Mouse (Mus musculus): ENCODE results near the gene Resp18. TPM values are rescaled to one million over a fixed set of nuclear protein-coding genes. Genes with fewer than 3 reads are reported as not detected.

Resp18 gene
- polyA plus RNA-seq, 1 experiment from 2014 or later, result 0.15 TPM

DNA sequence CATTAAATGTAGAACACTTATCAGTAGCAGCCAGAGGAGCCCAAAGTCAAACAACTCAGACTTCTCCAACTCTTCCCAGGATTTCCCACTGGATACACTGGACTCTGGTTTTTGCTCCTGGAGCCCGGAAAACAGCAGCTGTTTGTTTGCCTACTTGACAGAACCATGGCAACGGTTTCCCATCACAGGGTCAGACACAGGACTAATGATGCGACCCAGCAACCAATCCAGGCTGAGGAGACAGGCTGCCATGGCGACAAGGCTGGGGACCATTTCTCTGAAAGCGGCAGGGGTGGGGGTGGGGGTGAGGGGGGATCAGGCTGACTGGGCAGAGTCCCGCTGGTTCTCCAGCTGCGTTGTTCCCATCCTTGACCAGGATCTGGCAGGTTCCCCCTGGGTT, 11.2 kb upstream of the Resp18 start:
- no peak for ATAC-seq (ENCODE audit: low read depth)
- Histone ChIP-seq H3K9me3 (replicated peaks; ENCODE audit: control insufficient read depth, low read length) (no peaks in the 10 kb centered on the region), H3K4me1 (ENCODE audit: control insufficient read depth, low read depth, low read length) (no peaks in the 10 kb centered on the region), H3K27ac (ENCODE audit: low read length) (no peak overlapping the region), H3K27me3 (ENCODE audit: control insufficient read depth, insufficient read depth, low read depth, low read length) (no peaks in the 10 kb centered on the region), H3K4me3 (ENCODE audit: low read depth, low read length) (no peak overlapping the region), H3K36me3 (ENCODE audit: control insufficient read depth, insufficient read depth) (no peaks in the 10 kb centered on the region), H3K9ac (ENCODE audit: low read depth, low read length) (no peak overlapping the region), H3K4me2 (ENCODE audit: low read depth, low read length) (no peak overlapping the region)
- 27% methylated on average over 7 of the region's 7 CpGs for WGBS (ENCODE audit: insufficient replicate concordance)

DNA sequence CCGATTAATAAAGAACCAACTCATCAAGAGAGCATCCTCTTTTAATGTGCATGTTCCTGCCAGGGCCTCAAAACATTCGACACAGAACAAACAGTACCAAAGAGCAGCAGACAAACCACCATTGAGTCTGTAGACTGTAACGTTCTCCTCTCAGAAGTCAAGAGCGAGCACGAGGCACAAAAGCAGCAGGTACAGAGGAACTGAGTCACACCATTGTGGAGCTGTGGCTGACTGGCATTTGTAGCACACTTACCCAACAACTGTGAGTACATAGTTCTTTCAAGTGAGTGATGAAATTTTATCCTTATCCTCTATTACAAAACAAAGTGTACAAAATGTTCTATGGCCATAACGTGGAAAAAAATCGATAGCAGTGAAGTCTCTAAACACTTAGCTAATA, 6.7 kb upstream of the Resp18 start:
- no peak for ATAC-seq (ENCODE audit: low read depth)
- no peak overlapping the region for H3K4me3 ChIP-seq (ENCODE audit: low read depth, low read length)
- no peaks in the 10 kb centered on the region for H3K4me1 ChIP-seq (ENCODE audit: control insufficient read depth, low read depth, low read length)
- no peak overlapping the region for H3K4me2 ChIP-seq (ENCODE audit: low read depth, low read length)
- WGBS (ENCODE audit: insufficient replicate concordance), result 60% methylated on average over 7 of the region's 7 CpGs
- H3K27me3 ChIP-seq (ENCODE audit: control insufficient read depth, insufficient read depth, low read depth, low read length), result no peaks in the 10 kb centered on the region
- no peaks in the 10 kb centered on the region for H3K9me3 ChIP-seq (replicated peaks; ENCODE audit: control insufficient read depth, low read length)
- H3K27ac ChIP-seq (ENCODE audit: low read length), result no peak overlapping the region
- H3K9ac ChIP-seq (ENCODE audit: low read depth, low read length), result no peak overlapping the region
- H3K36me3 ChIP-seq (ENCODE audit: control insufficient read depth, insufficient read depth), result no peaks in the 10 kb centered on the region

DNA sequence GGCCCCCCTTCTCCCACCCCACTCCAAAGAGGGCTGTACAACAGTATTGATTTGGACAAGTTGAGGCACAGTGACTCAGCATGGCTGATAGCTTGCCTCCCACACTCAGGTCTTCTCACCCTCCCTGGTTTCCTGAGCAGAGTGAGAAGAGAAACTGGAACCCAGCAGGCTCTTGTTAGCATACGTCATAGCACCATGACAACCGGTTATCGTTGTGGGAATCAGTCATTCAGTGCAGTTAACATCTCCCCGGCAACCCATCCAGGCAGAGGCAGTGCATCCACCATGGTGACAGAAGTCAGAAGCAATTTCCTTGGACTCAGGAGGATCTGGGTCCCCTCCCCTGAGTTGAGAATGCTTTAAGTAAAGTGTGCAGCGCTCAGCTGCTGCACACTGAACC, 4.8 kb upstream of the Resp18 start:
- no peak overlapping the region for H3K9ac ChIP-seq (ENCODE audit: low read depth, low read length)
- no peak overlapping the region for H3K27ac ChIP-seq (ENCODE audit: low read length)
- 57% methylated on average over 5 of the region's 5 CpGs for WGBS (ENCODE audit: insufficient replicate concordance)
- H3K4me1 ChIP-seq (ENCODE audit: control insufficient read depth, low read depth, low read length), result no peaks in the 10 kb centered on the region
- no peaks in the 10 kb centered on the region for H3K36me3 ChIP-seq (ENCODE audit: control insufficient read depth, insufficient read depth)
- H3K9me3 ChIP-seq (replicated peaks; ENCODE audit: control insufficient read depth, low read length), result no peaks in the 10 kb centered on the region
- no peak for ATAC-seq (ENCODE audit: low read depth)
- no peak overlapping the region for H3K4me2 ChIP-seq (ENCODE audit: low read depth, low read length)
- no peaks in the 10 kb centered on the region; the same call in none of the 2 replicates for H3K27me3 ChIP-seq (ENCODE audit: control insufficient read depth, insufficient read depth, low read depth, low read length)
- H3K4me3 ChIP-seq (ENCODE audit: low read depth, low read length), result no peak overlapping the region

DNA sequence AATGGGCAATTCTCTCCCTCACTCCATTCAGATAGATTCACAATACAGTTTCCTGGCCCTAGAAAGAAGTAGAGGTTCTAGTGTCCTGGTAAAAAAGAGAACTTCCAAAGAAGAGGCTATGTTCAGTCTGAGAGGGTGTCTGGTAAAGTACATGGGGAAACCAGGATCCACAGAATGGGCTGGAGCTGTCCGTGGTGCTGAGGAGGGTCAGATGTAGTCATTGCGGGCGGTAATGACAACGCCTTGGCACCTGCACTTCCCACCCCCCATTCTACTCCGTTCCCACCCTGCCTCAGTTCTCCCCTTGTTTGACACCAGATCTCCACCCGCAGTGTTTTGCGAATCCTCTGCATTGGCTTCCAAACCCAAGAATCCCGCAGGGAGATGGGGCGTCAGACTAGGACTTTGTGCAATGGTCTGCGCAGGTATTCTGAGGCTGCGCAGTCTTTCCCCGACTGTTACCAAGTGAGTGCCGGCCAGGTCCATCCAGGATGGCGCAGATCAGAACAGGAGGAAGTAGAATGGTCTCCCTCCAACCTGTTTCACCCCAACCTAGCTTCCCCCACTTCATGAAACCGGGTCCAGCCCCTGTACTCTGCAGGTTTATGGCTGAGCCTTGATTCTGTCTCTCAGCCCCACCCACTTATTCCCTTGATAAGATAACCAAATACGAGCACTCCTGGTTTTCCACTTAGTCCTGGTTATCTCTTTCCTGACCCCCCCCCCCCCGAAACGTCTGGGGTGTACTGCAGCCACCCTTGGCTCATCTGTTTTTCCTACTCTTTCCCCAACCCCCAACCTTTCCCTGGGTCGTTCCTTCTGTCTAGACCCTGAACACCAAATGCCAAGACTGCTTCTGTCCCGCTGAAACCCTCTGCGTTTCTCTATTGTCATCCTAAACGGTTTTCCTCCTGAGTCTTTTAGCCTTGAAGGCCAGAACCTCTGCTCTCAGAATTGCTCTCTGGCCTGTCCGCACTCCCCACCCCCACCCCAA, 723 bp downstream of the Resp18 start:
- Histone ChIP-seq H3K27me3 (ENCODE audit: control insufficient read depth, insufficient read depth, low read depth, low read length) (peaks cover 3% of the 10 kb centered on the region), H3K4me2 (ENCODE audit: low read depth, low read length) (no peak overlapping the region), H3K9me3 (replicated peaks; ENCODE audit: control insufficient read depth, low read length) (no peaks in the 10 kb centered on the region), H3K4me1 (ENCODE audit: control insufficient read depth, low read depth, low read length) (no peaks in the 10 kb centered on the region), H3K9ac (ENCODE audit: low read depth, low read length) (no peak overlapping the region), H3K36me3 (ENCODE audit: control insufficient read depth, insufficient read depth) (no peaks in the 10 kb centered on the region), H3K4me3 (ENCODE audit: low read depth, low read length) (no peak overlapping the region), H3K27ac (ENCODE audit: low read length) (no peak overlapping the region)
- 7% methylated on average over 23 of the region's 23 CpGs for WGBS (ENCODE audit: insufficient replicate concordance)
- no peak for ATAC-seq (ENCODE audit: low read depth)

DNA sequence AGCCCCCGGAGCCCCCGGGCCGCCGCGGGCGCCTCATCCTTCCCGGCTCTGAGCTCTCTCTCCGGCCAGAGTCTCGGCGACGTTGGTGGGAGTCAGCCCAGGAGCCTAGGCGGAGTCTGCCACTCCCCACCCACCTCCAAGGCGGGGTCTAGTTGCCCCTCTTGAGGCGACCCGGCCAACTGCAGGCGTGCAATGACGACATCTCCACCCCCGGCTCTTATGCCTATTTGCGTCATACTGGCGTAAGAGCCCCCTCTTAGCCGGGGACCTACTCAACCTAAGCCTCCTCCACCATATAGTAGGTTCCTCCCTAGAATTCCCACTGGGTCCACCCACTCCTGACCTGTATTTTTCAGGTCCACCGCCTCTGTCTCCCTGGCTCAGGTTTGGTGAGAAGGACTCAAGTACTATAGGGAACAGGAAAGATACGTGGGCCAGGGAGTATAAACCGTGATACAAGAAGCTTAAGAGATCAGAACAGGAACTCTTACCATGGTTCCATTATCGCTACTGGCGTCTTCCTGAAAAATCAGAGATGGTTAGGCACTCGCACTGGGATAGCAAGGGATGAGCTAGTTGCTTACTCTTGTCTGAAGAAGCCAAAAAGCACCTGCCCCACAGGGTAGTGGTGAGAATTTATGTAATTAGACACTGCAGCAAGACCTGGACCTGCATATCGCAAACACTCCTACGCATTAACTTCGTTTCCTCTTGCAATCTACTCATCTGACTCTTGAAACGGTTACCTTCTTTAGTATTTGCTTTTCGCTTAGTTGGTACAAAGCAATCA, 13.9 kb downstream of the Resp18 start, which contains the start of gene Ptprn:
TSS of gene Ptprn (minus strand) at position 412 of the 790 bp plus-strand sequence.
- Histone ChIP-seq H3K27me3 (ENCODE audit: control insufficient read depth, insufficient read depth, low read depth, low read length) (peaks cover 28% of the 10 kb centered on the region), H3K4me1 (ENCODE audit: control insufficient read depth, low read depth, low read length) (no peaks in the 10 kb centered on the region), H3K27ac (ENCODE audit: low read length) (no peak within 1 kb of the TSS), H3K36me3 (ENCODE audit: control insufficient read depth, insufficient read depth) (no peaks in the 10 kb centered on the region), H3K4me2 (ENCODE audit: low read depth, low read length) (no peak within 1 kb of the TSS), H3K9me3 (replicated peaks; ENCODE audit: control insufficient read depth, low read length) (no peaks in the 10 kb centered on the region), H3K9ac (ENCODE audit: low read depth, low read length) (no peak within 1 kb of the TSS), H3K4me3 (ENCODE audit: low read depth, low read length) (no peak within 1 kb of the TSS)
- WGBS (ENCODE audit: insufficient replicate concordance), result 10% methylated on average over 31 of the region's 32 CpGs
- ATAC-seq (ENCODE audit: low read depth), result no peak

DNA sequence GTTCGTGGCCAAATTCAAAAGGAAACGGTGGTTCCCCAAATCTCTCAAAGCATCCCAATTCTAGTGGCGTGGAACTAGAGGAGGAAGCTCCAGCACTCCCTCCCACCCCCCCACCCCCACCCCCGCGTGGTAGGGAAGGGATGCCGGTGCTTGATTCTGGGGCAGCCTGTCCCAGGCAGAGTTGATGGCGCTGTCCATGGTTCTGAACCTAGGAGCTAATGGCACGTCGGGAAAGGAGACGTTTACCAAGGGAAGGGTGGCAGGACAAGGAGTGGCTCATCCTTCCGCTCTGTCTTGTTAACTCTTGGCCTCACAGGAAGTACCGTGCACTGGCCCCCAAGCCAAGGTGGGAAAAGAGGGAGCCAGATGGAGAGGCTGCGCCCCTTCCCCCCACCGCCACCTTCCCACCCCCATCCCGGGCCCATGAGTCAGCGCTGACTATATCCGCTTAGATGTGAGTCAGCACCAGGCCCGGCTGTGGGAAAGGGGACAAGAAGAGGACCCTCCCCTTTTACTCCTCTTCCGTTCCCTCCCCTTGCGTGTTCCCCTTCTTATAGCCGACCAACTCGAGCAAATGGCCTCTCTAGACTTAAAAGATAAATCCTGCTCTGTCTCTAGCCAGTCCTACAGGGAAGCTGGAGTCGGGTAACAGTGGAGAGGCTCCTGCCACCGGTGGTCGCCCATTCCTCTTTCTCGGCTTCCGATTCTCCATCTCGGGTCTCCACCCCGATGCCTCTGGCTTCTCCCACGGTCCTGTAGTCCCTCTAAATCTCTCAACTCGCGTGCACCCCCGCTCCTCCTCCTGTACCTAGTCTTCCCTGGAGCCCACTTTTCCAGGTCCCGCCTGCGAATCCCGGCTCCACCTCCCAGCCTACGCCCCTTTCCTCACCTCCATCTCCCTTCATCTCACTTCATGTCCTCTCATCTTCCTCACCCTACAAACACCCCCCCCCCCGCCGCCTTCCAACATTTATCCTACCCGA, 15.0 kb downstream of the Resp18 start:
- Histone ChIP-seq H3K4me2 (ENCODE audit: low read depth, low read length) (no peak overlapping the region), H3K36me3 (ENCODE audit: control insufficient read depth, insufficient read depth) (no peaks in the 10 kb centered on the region), H3K9me3 (replicated peaks; ENCODE audit: control insufficient read depth, low read length) (no peaks in the 10 kb centered on the region), H3K4me1 (ENCODE audit: control insufficient read depth, low read depth, low read length) (no peaks in the 10 kb centered on the region), H3K4me3 (ENCODE audit: low read depth, low read length) (no peak overlapping the region), H3K27ac (ENCODE audit: low read length) (no peak overlapping the region), H3K27me3 (ENCODE audit: control insufficient read depth, insufficient read depth, low read depth, low read length) (peaks cover 28% of the 10 kb centered on the region), H3K9ac (ENCODE audit: low read depth, low read length) (no peak overlapping the region)
- 2% methylated on average over 39 of the region's 40 CpGs for WGBS (ENCODE audit: insufficient replicate concordance)
- no peak for ATAC-seq (ENCODE audit: low read depth)

DNA sequence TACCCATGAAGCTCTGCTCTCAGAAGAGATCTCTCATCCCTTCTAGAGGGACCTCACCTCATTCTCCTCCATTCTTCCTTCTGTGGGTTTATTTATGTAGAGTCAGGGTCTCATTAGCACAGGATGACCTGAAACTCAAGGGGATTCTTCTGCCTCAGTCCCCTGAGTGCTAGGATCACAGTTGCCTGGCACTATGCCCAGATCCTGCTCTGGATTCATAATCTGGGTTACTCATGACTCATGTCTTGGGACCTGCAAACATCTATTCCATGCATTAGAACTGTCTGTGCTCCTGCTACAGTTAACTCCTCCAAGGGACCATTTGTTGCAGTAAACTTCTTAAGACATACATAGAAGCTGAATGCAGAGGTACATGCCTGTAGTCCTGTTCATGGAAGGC, 16.9 kb downstream of the Resp18 start:
- no peak for ATAC-seq (ENCODE audit: low read depth)
- no peak overlapping the region for H3K27ac ChIP-seq (ENCODE audit: low read length)
- H3K4me3 ChIP-seq (ENCODE audit: low read depth, low read length), result no peak overlapping the region
- peaks cover 28% of the 10 kb centered on the region for H3K27me3 ChIP-seq (ENCODE audit: control insufficient read depth, insufficient read depth, low read depth, low read length)
- no peaks in the 10 kb centered on the region for H3K36me3 ChIP-seq (ENCODE audit: control insufficient read depth, insufficient read depth)
- no peak overlapping the region for H3K9ac ChIP-seq (ENCODE audit: low read depth, low read length)
- H3K9me3 ChIP-seq (replicated peaks; ENCODE audit: control insufficient read depth, low read length), result no peaks in the 10 kb centered on the region
- no peak overlapping the region for H3K4me2 ChIP-seq (ENCODE audit: low read depth, low read length)
- H3K4me1 ChIP-seq (ENCODE audit: control insufficient read depth, low read depth, low read length), result no peaks in the 10 kb centered on the region

DNA sequence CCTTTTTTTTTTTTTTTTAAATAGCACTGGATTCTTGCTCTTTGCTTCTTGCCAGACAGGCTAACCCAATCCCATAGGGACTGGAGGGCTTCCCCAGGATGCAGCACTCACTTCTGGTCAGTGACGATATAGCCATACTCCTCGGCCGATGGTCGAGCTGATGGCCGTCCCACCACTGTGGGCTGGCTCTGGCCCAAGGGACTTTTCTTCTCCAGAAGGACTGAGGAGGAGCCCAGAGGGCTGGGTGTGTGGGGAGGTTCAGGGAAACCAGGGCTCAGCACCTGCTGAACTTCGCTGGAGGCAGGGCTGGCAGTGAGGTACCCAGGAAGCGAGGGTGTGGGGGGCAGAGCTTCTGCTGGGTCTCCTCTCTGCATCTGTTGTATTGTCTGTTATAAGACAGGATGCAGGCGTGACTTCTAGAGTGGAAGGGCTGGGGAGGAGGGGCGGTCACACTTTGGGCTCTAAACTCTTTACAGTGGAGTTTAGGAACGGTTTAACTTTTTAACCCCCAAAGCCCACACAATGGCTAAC, 22.6 kb downstream of the Resp18 start:
- Histone ChIP-seq H3K9me3 (replicated peaks; ENCODE audit: control insufficient read depth, low read length) (no peaks in the 10 kb centered on the region), H3K27ac (ENCODE audit: low read length) (no peak overlapping the region), H3K27me3 (ENCODE audit: control insufficient read depth, insufficient read depth, low read depth, low read length) (no peaks in the 10 kb centered on the region), H3K4me2 (ENCODE audit: low read depth, low read length) (no peak overlapping the region), H3K9ac (ENCODE audit: low read depth, low read length) (no peak overlapping the region), H3K4me1 (ENCODE audit: control insufficient read depth, low read depth, low read length) (peaks cover 7% of the 10 kb centered on the region), H3K36me3 (ENCODE audit: control insufficient read depth, insufficient read depth) (no peaks in the 10 kb centered on the region), H3K4me3 (ENCODE audit: low read depth, low read length) (no peak overlapping the region)
- no peak for ATAC-seq (ENCODE audit: low read depth)
- WGBS (ENCODE audit: insufficient replicate concordance), result 43% methylated on average over 10 of the region's 10 CpGs
